ENCODE assay signal across 8 mouse cellular contexts in the genomic region with DNA sequence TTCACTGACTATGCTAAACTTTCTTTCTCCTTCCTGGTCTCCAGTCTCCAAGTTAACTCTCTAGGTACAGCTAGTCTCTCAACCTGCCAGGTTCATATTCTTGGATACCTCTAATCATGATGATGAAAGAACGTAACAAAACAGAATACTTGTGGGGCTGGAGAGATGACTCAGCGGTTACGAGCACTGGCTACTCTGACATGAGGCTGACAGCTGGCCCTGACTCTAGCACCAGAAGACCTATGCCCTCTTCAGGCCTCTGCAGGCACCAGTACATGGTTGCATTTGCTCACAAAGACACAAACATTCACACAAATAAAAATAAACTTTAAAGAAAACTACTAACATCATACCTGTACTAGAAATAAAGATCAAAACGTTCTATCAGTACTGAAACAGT.
"Had no signal": no experiment of that assay in that cellular context is flagged by ENCODE, and none has a peak within 500 bp of the region (broad histone marks: within the 10 kb centered on the region; RNA-seq: fewer than 3 reads in every experiment).

No protein-coding gene starts in this region.

- DNase-seq: kidney, postnatal 36 days; layer of hippocampus, adult 9-11 months; layer of hippocampus, postnatal 36 days; lung, adult 18-20 months; lung, postnatal 10 days; lung, postnatal 4 days; midbrain, embryonic 14.5 days; thymus, postnatal 4 days had no signal
